Mouse (Mus musculus) olfactory bulb, adult 2 months (tissue): ENCODE results near the gene Cdc6. TPM values are rescaled to one million over a fixed set of nuclear protein-coding genes. Genes with fewer than 3 reads are reported as not detected.

ENCODE experiments used
- H3K27ac ChIP-seq: fragments of 200-500 bp; 2 replicates; pipeline ENCODE4 v1.5.1; 2012; ENCODE audit warnings: low read depth, low read length; ENCODE audit not compliant: insufficient read depth
- H3K4me1 ChIP-seq: fragments of 200-500 bp; 2 replicates; pipeline ENCODE4 v1.6.1; 2012; ENCODE audit warnings: low read length; ENCODE audit not compliant: control insufficient read depth, insufficient read depth
- H3K4me3 ChIP-seq: fragments of 200-500 bp; 2 replicates; pipeline ENCODE4 v1.5.1; 2012; ENCODE audit warnings: mild to moderate bottlenecking, low read depth, low read length, moderate library complexity; ENCODE audit not compliant: insufficient read depth
- CTCF ChIP-seq: fragments of 200-500 bp; IDR thresholded peaks from 2 replicates; pipeline ENCODE4 v1.5.1; 2012; ENCODE audit warnings: low read depth, mild to moderate bottlenecking, low read length, moderate library complexity; ENCODE audit not compliant: insufficient read depth
- POLR2A ChIP-seq: fragments of 200-500 bp; IDR thresholded peaks from 2 replicates; pipeline ENCODE4 v1.6.1; 2012; ENCODE audit warnings: mild to moderate bottlenecking, low read depth, low read length, moderate library complexity; ENCODE audit not compliant: insufficient read depth
- WGBS: fragments of 180-500 bp; shearing (Covaris S2); methylation state at CpG from one replicate; pipeline ENCODE4 v1.1.7; 2018; 5-methylcytosine and 5-hydroxymethylcytosine counted together
- polyA plus RNA-seq: library from polyadenylated mRNA; stranded (reverse); fragments of >200 nt; gene quantifications from 2 replicates; pipeline ENCODE4 v1.2.4, GENCODE M21; 2012; ENCODE audit warnings: low replicate concordance; ENCODE audit not compliant: missing spikeins, insufficient read depth, insufficient read length

Gene Cdc6
- polyA plus RNA-seq, 1 experiment: not detected

DNA sequence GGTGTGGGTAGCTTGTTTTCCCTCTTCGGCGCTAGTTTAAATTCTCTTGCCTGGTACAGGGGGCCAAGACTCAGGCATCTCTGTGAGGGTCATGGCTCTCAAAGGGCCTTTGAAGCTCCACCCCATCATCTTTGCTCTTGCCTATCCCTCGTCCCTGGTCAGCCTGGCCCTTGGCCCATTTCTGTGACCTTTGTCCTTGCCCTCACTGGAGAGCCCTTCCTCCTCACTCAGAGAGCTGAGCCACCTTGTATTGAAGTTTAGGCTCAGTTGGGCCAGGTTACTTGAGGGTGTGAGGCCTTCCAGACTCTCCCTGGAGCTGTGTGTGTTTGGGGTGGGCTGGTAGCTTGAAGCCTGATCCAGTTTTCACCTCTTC is 38.0 kb downstream of the Cdc6 start:
- Histone ChIP-seq H3K4me3 (no peak overlapping the region), H3K27ac (no peak overlapping the region), H3K4me1 (peaks cover 70% of the 10 kb centered on the region)
- no peak for TF ChIP-seq POLR2A
- TF ChIP-seq CTCF: no peak
- WGBS: 58% methylated on average over 3 of the region's 3 CpGs

GRCm38 (mm10) chr11:98947969-98948569 is 40.5 kb downstream of the Cdc6 start:
- TF ChIP-seq CTCF (no peak), POLR2A (no peak)
- Histone ChIP-seq H3K4me1 (peaks cover 60% of the 10 kb centered on the region), H3K4me3 (no peak overlapping the region), H3K27ac (no peak overlapping the region)
- WGBS: 86% methylated on average over 18 of the region's 18 CpGs

- no peak overlapping the region for H3K4me3 ChIP-seq
- WGBS: 74% methylated on average over 12 of the region's 12 CpGs
- H3K27ac ChIP-seq: no peak overlapping the region
- TF ChIP-seq CTCF (no peak), POLR2A (no peak)
- H3K4me1 ChIP-seq: peaks cover 57% of the 10 kb centered on the region
Observed at GRCm38 (mm10) chr11:98949242-98949957, 41.8 kb downstream of the Cdc6 start.

GRCm38 (mm10) chr11:98949958-98950460 is 42.4 kb downstream of the Cdc6 start:
- WGBS: 75% methylated on average over 7 of the region's 7 CpGs
- Histone ChIP-seq H3K4me3 (no peak overlapping the region), H3K27ac (no peak overlapping the region), H3K4me1 (peaks cover 58% of the 10 kb centered on the region)
- TF ChIP-seq POLR2A: no peak
- TF ChIP-seq CTCF: no peak

- TF ChIP-seq CTCF: no peak
- no peak for TF ChIP-seq POLR2A
- 77% methylated on average over 9 of the region's 9 CpGs for WGBS
- peaks cover 59% of the 10 kb centered on the region for H3K4me1 ChIP-seq
- no peak overlapping the region for H3K27ac ChIP-seq
- H3K4me3 ChIP-seq: no peak overlapping the region
Observed at GRCm38 (mm10) chr11:98950484-98950883, 42.9 kb downstream of the Cdc6 start.

DNA sequence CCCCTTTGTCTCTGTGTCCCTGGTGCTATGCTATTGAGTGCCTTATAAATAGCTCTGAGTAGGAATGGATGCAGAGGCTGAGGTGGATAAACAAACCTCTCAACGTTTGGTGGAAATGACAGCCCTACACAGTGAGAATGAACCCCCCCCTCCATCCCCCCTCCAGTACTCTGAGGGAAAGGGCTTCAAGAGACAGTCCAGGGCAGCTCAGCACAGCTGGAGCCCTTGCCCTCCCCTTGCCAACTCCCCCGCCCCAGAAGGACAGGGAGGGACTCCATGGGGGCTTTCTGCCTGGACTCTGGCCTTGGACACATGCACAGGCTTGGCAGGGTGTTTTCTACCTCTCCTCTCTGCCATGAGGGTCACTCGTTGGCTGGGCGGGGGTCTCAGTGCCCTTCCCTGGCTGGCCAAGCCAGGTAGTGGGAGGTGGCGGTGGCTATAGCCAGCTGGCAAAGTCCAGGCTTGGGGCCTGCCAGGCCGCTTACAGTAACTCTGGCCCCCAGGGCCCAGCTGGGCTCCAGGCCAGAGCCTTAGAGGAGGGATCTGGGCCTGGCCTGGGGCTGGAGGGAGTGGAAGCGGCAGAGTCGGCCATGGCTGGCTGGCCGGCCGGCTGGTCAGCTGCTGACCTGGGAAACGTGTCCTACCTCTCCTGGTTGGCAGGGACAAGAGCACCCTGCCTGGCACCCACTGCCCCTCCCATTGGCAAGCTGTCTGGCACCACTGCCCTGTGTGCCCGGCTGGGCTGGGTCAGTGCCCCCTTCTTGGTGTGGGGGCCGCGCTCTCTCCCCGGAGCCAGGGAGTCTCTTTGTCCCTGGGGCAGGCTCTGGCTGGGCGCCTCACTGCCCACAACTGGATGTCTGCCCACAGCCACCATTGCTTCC is 43.7 kb downstream of the Cdc6 start:
- 44% methylated on average over 16 of the region's 16 CpGs for whole genome bisulfite sequencing
- peaks cover 57% of the 10 kb centered on the region for H3K4me1 ChIP-seq

GRCm38 (mm10) chr11:98952111-98952510 is 44.5 kb downstream of the Cdc6 start:
- H3K27ac ChIP-seq: no peak overlapping the region
- no peak overlapping the region for H3K4me3 ChIP-seq
- TF ChIP-seq CTCF (no peak), POLR2A (no peak)
- WGBS: 77% methylated on average over 1 of the region's 1 CpGs
- peaks cover 55% of the 10 kb centered on the region for H3K4me1 ChIP-seq

More for the DNA sequence above, 43.7 kb downstream of the Cdc6 start:
- TF ChIP-seq POLR2A (no peak), CTCF (no peak)
- Histone ChIP-seq H3K4me3 (no peak overlapping the region), H3K27ac (peak overlapping the region; percentile 22; the same call in 1 of the 2 replicates)

DNA sequence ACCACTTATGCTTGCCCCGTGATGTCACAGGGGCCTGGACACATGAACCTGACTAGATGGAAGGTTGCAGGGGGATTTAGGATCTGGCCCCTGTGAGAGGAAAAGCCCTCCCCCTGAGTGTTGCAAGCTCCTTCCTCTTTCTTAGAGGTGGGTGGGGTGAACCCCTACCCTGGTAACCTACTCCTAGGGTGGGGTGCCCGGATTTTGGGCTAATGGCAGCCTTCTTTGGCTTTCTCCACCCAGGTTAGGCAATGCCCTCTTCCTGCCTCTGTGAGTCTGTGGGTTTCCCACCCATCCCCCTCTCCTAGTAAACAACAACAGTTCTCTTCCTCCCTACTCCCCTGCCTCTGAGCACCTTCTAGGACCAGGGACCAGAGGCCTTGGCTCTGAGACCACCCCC is 45.1 kb downstream of the Cdc6 start:
- H3K4me1 ChIP-seq: peaks cover 55% of the 10 kb centered on the region
- H3K4me3 ChIP-seq: no peak overlapping the region
- H3K27ac ChIP-seq: no peak overlapping the region
- TF ChIP-seq POLR2A (no peak), CTCF (no peak)
- 84% methylated on average over 2 of the region's 2 CpGs for WGBS
